In the genomic region with DNA sequence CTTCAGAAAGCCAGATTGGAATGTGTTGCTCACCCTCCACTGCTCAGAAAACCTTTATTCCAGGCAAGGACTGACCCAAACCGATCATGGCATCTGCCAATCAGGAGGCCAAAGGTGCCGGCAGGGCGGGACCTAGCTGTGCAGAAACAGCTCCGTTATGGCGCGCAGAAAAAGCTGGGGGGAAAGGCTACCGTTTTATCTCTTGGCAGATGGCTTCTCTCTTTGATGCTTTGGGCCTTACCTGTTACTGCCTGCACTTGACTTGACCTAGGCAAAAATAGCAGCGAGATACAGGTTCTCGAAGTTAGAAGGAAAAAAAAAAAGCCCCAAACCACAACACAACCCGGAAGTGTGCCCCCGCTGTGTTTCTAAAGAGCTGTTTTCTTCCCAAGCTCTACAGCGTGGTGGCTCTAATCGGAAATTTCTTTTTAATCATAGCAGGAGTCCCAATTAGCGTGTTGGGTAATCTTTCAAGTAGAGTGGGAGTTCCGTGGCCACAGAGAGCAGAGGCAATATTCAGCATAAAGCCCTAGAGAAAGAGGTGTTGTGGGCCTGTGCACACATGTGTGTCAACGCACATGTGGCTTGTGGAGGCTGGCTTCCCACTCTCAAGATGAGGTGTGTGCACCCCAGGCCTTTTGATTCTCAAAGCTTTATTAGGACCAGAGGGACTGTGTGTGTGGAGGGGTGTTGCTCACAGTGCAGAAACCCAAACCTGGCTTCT, we compare ENCODE assay signal across 8 mouse cellular contexts.
DNase-seq lines count a peak whose midpoint lies in the region; ATAC-seq and TF ChIP-seq lines count a peak whose summit lies in the region.

No protein-coding gene starts in this region.

- no peak overlapping the region for H3K4me3 ChIP-seq in embryonic facial prominence, embryonic 11.5 days (ENCODE audit: low read depth, low read length)
- H3K4me3 ChIP-seq in liver, postnatal 0 days (ENCODE audit: low read depth, low read length) = peak overlapping the region; percentile 33
- H3K4me3 ChIP-seq in small intestine, adult 2 months (ENCODE audit: low read depth, low read length) = peak overlapping the region; percentile 32

- TF ChIP-seq CTCF in liver, postnatal 0 days (IDR thresholded peaks at IDR 0.05; ENCODE audit: low read depth) = no peak
- no peak for TF ChIP-seq CTCF in small intestine, adult 2 months (IDR thresholded peaks at IDR 0.05; ENCODE audit: extremely low read depth, insufficient read length, insufficient replicate concordance, low read depth, low read length)

- intact Hi-C loops in left cerebral cortex, postnatal 36 days (cut with DNase I) = no loop called here

- no peaks in the 10 kb centered on the region for H3K9me3 ChIP-seq in embryonic facial prominence, embryonic 11.5 days (replicated peaks; ENCODE audit: control insufficient read depth, low read length)
- H3K9me3 ChIP-seq in liver, postnatal 0 days (ENCODE audit: low read length) = no peaks in the 10 kb centered on the region

- no peak overlapping the region; the same call in 1 of the 2 replicates for H3K9ac ChIP-seq in embryonic facial prominence, embryonic 11.5 days (replicated peaks; ENCODE audit: low read length)
- H3K9ac ChIP-seq in liver, postnatal 0 days (replicated peaks) = 0 out of 2 replicates have a peak overlapping the region, but pooled peaks have one; percentile 0

- no peaks in the 10 kb centered on the region for H3K36me3 ChIP-seq in embryonic facial prominence, embryonic 11.5 days (replicated peaks; ENCODE audit: control insufficient read depth, insufficient read depth, low read depth, low read length)
- H3K36me3 ChIP-seq in liver, postnatal 0 days (replicated peaks; ENCODE audit: insufficient read depth, low read length) = no peaks in the 10 kb centered on the region
- no peaks in the 10 kb centered on the region for H3K36me3 ChIP-seq in small intestine, adult 2 months (ENCODE audit: control insufficient read depth, insufficient read depth, low read length)

- 6% methylated on average over 16 of the region's 16 CpGs for WGBS in embryonic facial prominence, embryonic 11.5 days
- WGBS in liver, postnatal 0 days (ENCODE audit: insufficient replicate concordance) = 7% methylated on average over 16 of the region's 16 CpGs
- WGBS in small intestine, adult 2 months = 8% methylated on average over 16 of the region's 16 CpGs

- 0 out of 2 replicates have a peak, but pooled peaks have one; percentile 27 for ATAC-seq in embryonic facial prominence, embryonic 11.5 days (replicated peaks; ENCODE audit: insufficient number of reproducible peaks, low FRiP score, low TSS enrichment, low read depth)
- ATAC-seq in liver, postnatal 0 days = peak; percentile 56

- H3K4me2 ChIP-seq in embryonic facial prominence, embryonic 11.5 days (ENCODE audit: low read depth, low read length) = peak overlapping the region; percentile 40
- peak overlapping the region; percentile 56 for H3K4me2 ChIP-seq in liver, postnatal 0 days (ENCODE audit: low read depth, low read length)

- H3K27ac ChIP-seq in embryonic facial prominence, embryonic 11.5 days (replicated peaks; ENCODE audit: low read depth, low read length) = no peak overlapping the region
- H3K27ac ChIP-seq in liver, postnatal 0 days (ENCODE audit: low read depth) = no peak overlapping the region
- peak overlapping the region; percentile 35 for H3K27ac ChIP-seq in small intestine, adult 2 months (ENCODE audit: insufficient read depth, low read depth, low read length)

- H3K27me3 ChIP-seq in embryonic facial prominence, embryonic 11.5 days (ENCODE audit: control insufficient read depth, insufficient read depth, low read length) = peaks cover 21% of the 10 kb centered on the region
- H3K27me3 ChIP-seq in liver, postnatal 0 days (ENCODE audit: insufficient read depth, low read length) = peaks cover 19% of the 10 kb centered on the region; the same call in 1 of the 2 replicates
- no peaks in the 10 kb centered on the region for H3K27me3 ChIP-seq in small intestine, adult 2 months (ENCODE audit: control insufficient read depth, insufficient read depth, low read length)

- no peak for TF ChIP-seq POLR2A in small intestine, adult 2 months (IDR thresholded peaks at IDR 0.05; ENCODE audit: low read depth, low read length)

- peaks cover 24% of the 10 kb centered on the region for H3K4me1 ChIP-seq in embryonic facial prominence, embryonic 11.5 days (ENCODE audit: control insufficient read depth, insufficient read depth, low read length)
- peaks cover 25% of the 10 kb centered on the region for H3K4me1 ChIP-seq in liver, postnatal 0 days (ENCODE audit: insufficient read depth)
- peaks cover 8% of the 10 kb centered on the region for H3K4me1 ChIP-seq in small intestine, adult 2 months (ENCODE audit: control insufficient read depth, insufficient read depth, insufficient read length, low read length)

- DNase-seq in ovary, postnatal 36 days (ENCODE audit: low spot score) = peak; percentile 39
- no peak for DNase-seq in ovary, adult 18-20 months (ENCODE audit: low spot score)
- DNase-seq in embryonic facial prominence, embryonic 11.5 days (ENCODE audit: low spot score) = peak; percentile 56
- DNase-seq in induced T-regulatory cell, adult 2 months (ENCODE audit: low read depth) = peak; percentile 83
- DNase-seq in liver, postnatal 0 days = peak; percentile 60
- DNase-seq in left cerebral cortex, adult 8-10 months (ENCODE audit: low spot score in 2 of 2) = no peak
- no peak for DNase-seq in left cerebral cortex, postnatal 36 days (ENCODE audit: low spot score in 2 of 2)

- no peak for TF ChIP-seq EP300 in liver, postnatal 0 days (IDR thresholded peaks at IDR 0.05; ENCODE audit: low read depth)

Comparison
In these comparisons a context has a peak if more than half of its experiments do, and no peak if none do; other contexts are left out.
1. DNase-seq: peak in ovary, postnatal 36 days (single experiment), embryonic facial prominence, embryonic 11.5 days (single experiment), induced T-regulatory cell, adult 2 months (single experiment) and liver, postnatal 0 days (single experiment); none in ovary, adult 18-20 months (single experiment), left cerebral cortex, adult 8-10 months (0 of 2) and left cerebral cortex, postnatal 36 days (0 of 2).